Mouse (Mus musculus): ENCODE results near the gene Olfr1031.
"Not testable (repeated sequence)": the region's sequence is repeated elsewhere in the genome, so short reads cannot be mapped to it uniquely, and the experiment has no call there.

DNA sequence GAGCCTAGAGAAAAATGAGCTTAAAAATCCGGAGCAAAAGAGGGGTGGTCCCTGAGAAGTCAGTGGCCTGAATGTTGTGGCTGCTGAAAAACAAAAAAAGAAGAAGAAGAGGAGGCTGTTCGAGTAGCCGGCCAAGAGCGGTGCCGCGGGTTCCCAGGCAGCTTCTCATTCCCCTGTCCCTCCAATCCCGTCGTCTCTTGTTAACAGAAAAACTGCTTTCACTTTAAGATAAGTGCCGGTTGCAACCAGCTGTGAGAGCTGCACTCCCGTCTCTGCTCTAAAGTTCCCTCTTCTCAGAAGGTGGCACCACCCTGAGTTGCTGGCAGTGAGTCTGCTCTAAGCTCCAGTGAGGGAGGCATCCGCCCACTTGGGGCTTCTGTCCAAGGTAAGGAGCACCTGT, 30.3 kb downstream of the Olfr1031 start, which contains the start of gene Olfr1033:
- TF ChIP-seq POLR2A (IDR thresholded peaks at IDR 0.05; ENCODE audit: borderline replicate concordance, extremely low read depth, insufficient read depth, insufficient read length, poor library complexity, severe bottlenecking); CTCF (IDR thresholded peaks at IDR 0.05; ENCODE audit: borderline replicate concordance, extremely low read depth, insufficient read depth, insufficient read length): not testable (repeated sequence)
